Mouse (Mus musculus) cortical plate, adult 2 months (tissue): Measurements from ENCODE around the gene Myo7a. TPM values are rescaled to one million over a fixed set of nuclear protein-coding genes. Genes with fewer than 3 reads are reported as not detected.

Source experiments
- H3K27ac ChIP-seq: fragments of 200-500 bp; 2 replicates; pipeline ENCODE4 v1.5.1; 2012; ENCODE audit warnings: low read length, control low read depth, inconsistent platforms; ENCODE audit not compliant: insufficient read depth
- H3K4me1 ChIP-seq: fragments of 200-500 bp; 2 replicates; pipeline ENCODE4 v1.6.1; 2011; ENCODE audit warnings: low read length; ENCODE audit not compliant: control insufficient read depth, insufficient read depth
- H3K4me3 ChIP-seq: fragments of 200-500 bp; 2 replicates; pipeline ENCODE4 v1.5.1; 2011; ENCODE audit warnings: mild to moderate bottlenecking, low read length, control low read depth; ENCODE audit not compliant: insufficient read depth
- CTCF ChIP-seq: fragments of 200-500 bp; IDR thresholded peaks from 2 replicates; pipeline ENCODE4 v1.5.1; 2011; ENCODE audit warnings: mild to moderate bottlenecking, control low read depth, low read length; ENCODE audit not compliant: insufficient read depth; ENCODE audit errors: extremely low read depth
- POLR2A ChIP-seq: fragments of 200-500 bp; IDR thresholded peaks from 2 replicates; pipeline ENCODE4 v1.6.1; 2011; ENCODE audit warnings: mild to moderate bottlenecking, low read length, control low read depth; ENCODE audit not compliant: insufficient read depth; ENCODE audit errors: extremely low read depth
- polyA plus RNA-seq: library from polyadenylated mRNA; depleted of rRNA; stranded (reverse); fragments of >200 nt; gene quantifications from 2 replicates; pipeline ENCODE4 v1.2.3, GENCODE M21; 2012; rRNA removed

The Myo7a gene
- polyA plus RNA-seq, 1 experiment, result 20.3 TPM

- no peak overlapping the region for H3K27ac ChIP-seq
- no peaks in the 10 kb centered on the region for H3K4me1 ChIP-seq
- TF ChIP-seq POLR2A (no peak), CTCF (no peak)
- no peak overlapping the region for H3K4me3 ChIP-seq
These were observed 116.7 kb downstream of the Myo7a start for GRCm38 (mm10) chr7:98002617-98003016.

Other genes starting within 250 kb of the Myo7a start
- 0.04 and 0.06 TPM in 2 replicates for gene Gdpd4, start 199.6 kb downstream of the Myo7a start, polyA plus RNA-seq
- 0.33 and 0.34 TPM in 2 replicates for gene Omp, start 26.0 kb upstream of the Myo7a start, polyA plus RNA-seq
- 36.1 and 36.5 TPM in 2 replicates for gene Capn5, start 58.8 kb upstream of the Myo7a start, polyA plus RNA-seq
- 0.40 and 0.61 TPM in 2 replicates for gene B3gnt6, start 80.0 kb upstream of the Myo7a start, polyA plus RNA-seq
- 10.0 and 10.3 TPM in 2 replicates for gene Acer3, start 201.7 kb upstream of the Myo7a start, polyA plus RNA-seq
- 2.2 and 3.1 TPM in 2 replicates for gene Tsku, start 241.8 kb upstream of the Myo7a start, polyA plus RNA-seq